Mouse (Mus musculus) MEL (cell line): Measurements from ENCODE around the gene Rfx2. TPM values are rescaled to one million over a fixed set of nuclear protein-coding genes. Genes with fewer than 3 reads are reported as not detected.

ENCODE experiments used
- DNase-seq: peaks from one replicate; pipeline ENCODE4 v3.0.0; 2011; ENCODE audit warnings: low read depth, low spot score
- H3K27ac ChIP-seq: 2 replicates; pipeline ENCODE4 v1.5.1; 2012; ENCODE audit warnings: low read depth, mild to moderate bottlenecking, control low read depth, low read length, moderate library complexity; ENCODE audit not compliant: control insufficient read depth
- H3K27me3 ChIP-seq, 2 experiments: fragments of 150-350 bp in 1 of 2; sonication (generic) in 1 of 2; 2 replicates each; pipeline ENCODE4 v1.6.1; 2012; ENCODE audit warnings: low read length in 2 of 2, mild to moderate bottlenecking in 2 of 2, improper control_type of control experiment in 1 of 2, moderate library complexity in 1 of 2; ENCODE audit not compliant: insufficient read depth in 2 of 2, control insufficient read depth in 1 of 2
- H3K36me3 ChIP-seq, 2 experiments: 2 replicates each; pipeline ENCODE4 v1.6.1; 2012 to 2014; ENCODE audit warnings: low read length in 2 of 2, improper control_type of control experiment in 1 of 2, inconsistent platforms in 1 of 2, mild to moderate bottlenecking in 1 of 2; ENCODE audit not compliant: insufficient read depth in 2 of 2, control insufficient read depth in 1 of 2
- H3K4me1 ChIP-seq, 2 experiments: fragments of 150-350 bp in 1 of 2; sonication (generic) in 1 of 2; 2 replicates each; pipeline ENCODE4 v1.6.1; 2012; ENCODE audit warnings: low read length in 2 of 2, improper control_type of control experiment in 1 of 2, mild to moderate bottlenecking in 1 of 2; ENCODE audit not compliant: insufficient read depth in 2 of 2, control insufficient read depth in 1 of 2
- H3K4me3 ChIP-seq, 2 experiments: fragments of 150-350 bp in 1 of 2; sonication (generic) in 1 of 2; 2 replicates each; pipeline ENCODE4 v1.5.1; 2012; ENCODE audit warnings: low read depth in 2 of 2, low read length in 2 of 2, mild to moderate bottlenecking in 2 of 2, moderate library complexity in 2 of 2, control low read depth in 1 of 2, improper control_type of control experiment in 1 of 2; ENCODE audit not compliant: control insufficient read depth in 1 of 2, insufficient read depth in 1 of 2
- H3K79me2 ChIP-seq: 2 replicates; pipeline ENCODE4 v1.6.1; 2012; ENCODE audit warnings: mild to moderate bottlenecking, low read length, moderate library complexity; ENCODE audit not compliant: control insufficient read depth, poor library complexity, insufficient read depth
- H3K9ac ChIP-seq: 2 replicates; pipeline ENCODE4 v1.6.1; 2012; ENCODE audit warnings: low read depth, mild to moderate bottlenecking, control low read depth, low read length, moderate library complexity; ENCODE audit not compliant: control insufficient read depth, poor library complexity, severe bottlenecking
- H3K9me3 ChIP-seq: fragments of 150-350 bp; sonication (generic); replicated peaks from 2 replicates; pipeline ENCODE4 v1.6.1; 2012; ENCODE audit warnings: mild to moderate bottlenecking, low read length, improper control_type of control experiment, moderate library complexity; ENCODE audit not compliant: insufficient read depth
- BHLHE40 ChIP-seq: IDR thresholded peaks from 2 replicates; pipeline ENCODE4 v1.6.1; 2012; ENCODE audit warnings: low read depth, mild to moderate bottlenecking, inconsistent platforms, low read length, improper control_type of control experiment, borderline replicate concordance
- CHD1 ChIP-seq: IDR thresholded peaks from 2 replicates; pipeline ENCODE4 v1.6.1; 2012; ENCODE audit warnings: low read depth, mild to moderate bottlenecking, inconsistent platforms, low read length, improper control_type of control experiment
- CHD2 ChIP-seq: IDR thresholded peaks from 2 replicates; pipeline ENCODE4 v1.6.1; 2011; ENCODE audit warnings: low read length, improper control_type of control experiment
- CTCF ChIP-seq, 3 experiments: IDR thresholded peaks in 2 of 3; conservative IDR thresholded peaks in 1 of 3; 2 replicates each; pipeline ENCODE4 v1.5.1; 2011 to 2012; ENCODE audit warnings: low read length in 3 of 3, low read depth in 2 of 3, mild to moderate bottlenecking in 2 of 3, improper control_type of control experiment in 1 of 3, inconsistent platforms in 1 of 3, mixed read lengths in 1 of 3, moderate library complexity in 1 of 3; ENCODE audit not compliant: control insufficient read depth in 1 of 3, insufficient read depth in 1 of 3, poor library complexity in 1 of 3, severe bottlenecking in 1 of 3
- ETS1 ChIP-seq: IDR thresholded peaks from 2 replicates; pipeline ENCODE4 v1.6.1; 2012; ENCODE audit warnings: low read depth, mild to moderate bottlenecking, inconsistent platforms, low read length, improper control_type of control experiment, moderate library complexity
- GABPA ChIP-seq: IDR thresholded peaks from 2 replicates; pipeline ENCODE4 v1.6.1; 2012; ENCODE audit warnings: low read depth, mild to moderate bottlenecking, inconsistent platforms, low read length, improper control_type of control experiment, moderate library complexity
- GATA1 ChIP-seq: IDR thresholded peaks from 2 replicates; pipeline ENCODE4 v1.6.1; 2011; ENCODE audit warnings: low read depth, low read length, improper control_type of control experiment
- HCFC1 ChIP-seq: IDR thresholded peaks from 2 replicates; pipeline ENCODE4 v1.6.1; 2012; ENCODE audit warnings: low read depth, mild to moderate bottlenecking, inconsistent platforms, low read length, improper control_type of control experiment, moderate library complexity
- JUND ChIP-seq: IDR thresholded peaks from 2 replicates; pipeline ENCODE4 v1.6.1; 2011; ENCODE audit warnings: low read depth, mild to moderate bottlenecking, improper control_type of control experiment, low read length
- KAT2A ChIP-seq: conservative IDR thresholded peaks from 2 replicates; pipeline ENCODE4 v1.6.1; 2012; ENCODE audit warnings: low read depth, low read length, improper control_type of control experiment, inconsistent platforms
- MAFK ChIP-seq: IDR thresholded peaks from 2 replicates; pipeline ENCODE4 v1.6.1; 2011; ENCODE audit warnings: low read depth, mild to moderate bottlenecking, low read length, improper control_type of control experiment, borderline replicate concordance
- MAX ChIP-seq: IDR thresholded peaks from 2 replicates; pipeline ENCODE4 v1.6.1; 2011; ENCODE audit warnings: low read length, improper control_type of control experiment
- MYC ChIP-seq: IDR thresholded peaks from 2 replicates; pipeline ENCODE4 v1.6.1; 2011; ENCODE audit warnings: low read depth, mild to moderate bottlenecking, low read length, improper control_type of control experiment, moderate library complexity
- POLR2A ChIP-seq, 2 experiments: IDR thresholded peaks; 2 replicates each; pipeline ENCODE4 v1.6.1; 2011 to 2012; ENCODE audit warnings: low read length in 2 of 2, mild to moderate bottlenecking in 2 of 2, control low read depth in 1 of 2, improper control_type of control experiment in 1 of 2, low read depth in 1 of 2, moderate library complexity in 1 of 2; ENCODE audit not compliant: control insufficient read depth in 1 of 2, insufficient read depth in 1 of 2, poor library complexity in 1 of 2
- POLR2AphosphoS2 ChIP-seq: IDR thresholded peaks from 2 replicates; pipeline ENCODE4 v1.6.1; 2011; ENCODE audit warnings: low read length, improper control_type of control experiment
- POLR2AphosphoS5 ChIP-seq: IDR thresholded peaks from 2 replicates; pipeline ENCODE4 v1.6.1; 2012; ENCODE audit warnings: low read depth, borderline replicate concordance, mild to moderate bottlenecking, inconsistent platforms, low read length, moderate library complexity, mixed read lengths
- RAD21 ChIP-seq: IDR thresholded peaks from 2 replicates; pipeline ENCODE4 v1.6.1; 2011; ENCODE audit warnings: mild to moderate bottlenecking, low read depth, low read length, improper control_type of control experiment
- RCOR1 ChIP-seq: IDR thresholded peaks from 2 replicates; pipeline ENCODE4 v1.6.1; 2012; ENCODE audit warnings: low read depth, mild to moderate bottlenecking, inconsistent platforms, low read length, improper control_type of control experiment
- SMC3 ChIP-seq: IDR thresholded peaks from 2 replicates; pipeline ENCODE4 v1.6.1; 2011; ENCODE audit warnings: low read depth, low read length, improper control_type of control experiment
- TAL1 ChIP-seq: IDR thresholded peaks from 2 replicates; pipeline ENCODE4 v1.6.1; 2012; ENCODE audit warnings: mild to moderate bottlenecking, inconsistent platforms, low read length, moderate library complexity, mixed read lengths
- UBTF ChIP-seq: IDR thresholded peaks from 2 replicates; pipeline ENCODE4 v1.6.1; 2012; ENCODE audit warnings: low read depth, mild to moderate bottlenecking, inconsistent platforms, low read length, improper control_type of control experiment, moderate library complexity, borderline replicate concordance; ENCODE audit not compliant: insufficient read depth
- USF1 ChIP-seq: IDR thresholded peaks from 2 replicates; pipeline ENCODE4 v1.6.1; 2014; ENCODE audit warnings: low read depth, mild to moderate bottlenecking, inconsistent platforms, low read length, improper control_type of control experiment, moderate library complexity
- ZC3H11A ChIP-seq: IDR thresholded peaks from 2 replicates; pipeline ENCODE4 v1.6.1; 2012; ENCODE audit warnings: low read depth, mild to moderate bottlenecking, inconsistent platforms, low read length, improper control_type of control experiment
- ZMIZ1 ChIP-seq: IDR thresholded peaks from 2 replicates; pipeline ENCODE4 v1.6.1; 2012; ENCODE audit warnings: low read depth, mild to moderate bottlenecking, inconsistent platforms, low read length, improper control_type of control experiment, moderate library complexity
- ZNF384 ChIP-seq: IDR thresholded peaks from 2 replicates; pipeline ENCODE4 v1.6.1; 2012; ENCODE audit warnings: low read depth, mild to moderate bottlenecking, inconsistent platforms, low read length, improper control_type of control experiment
- polyA plus RNA-seq, 2 experiments: library from polyadenylated mRNA; stranded (reverse) in 1 of 2; unstranded in 1 of 2; fragments of >175 nt in 1 of 2; fragments of >200 nt in 1 of 2; gene quantifications; 2 replicates each; pipeline versions ENCODE4 v1.2.1 to v1.2.4; 2012; ENCODE audit warnings: low replicate concordance in 2 of 2, low read depth in 1 of 2; ENCODE audit not compliant: insufficient read length in 2 of 2, insufficient read depth in 1 of 2, missing spikeins in 1 of 2
- total RNA-seq: library from RNA; depleted of rRNA; stranded (reverse); fragments of 300-350 nt; gene quantifications from 2 replicates; pipeline ENCODE4 v1.2.3, GENCODE M21; 2012

Rfx2 gene
- total and polyA plus RNA-seq, 3 experiments = 7.5 to 29.2 TPM; not detected in 1

DNA sequence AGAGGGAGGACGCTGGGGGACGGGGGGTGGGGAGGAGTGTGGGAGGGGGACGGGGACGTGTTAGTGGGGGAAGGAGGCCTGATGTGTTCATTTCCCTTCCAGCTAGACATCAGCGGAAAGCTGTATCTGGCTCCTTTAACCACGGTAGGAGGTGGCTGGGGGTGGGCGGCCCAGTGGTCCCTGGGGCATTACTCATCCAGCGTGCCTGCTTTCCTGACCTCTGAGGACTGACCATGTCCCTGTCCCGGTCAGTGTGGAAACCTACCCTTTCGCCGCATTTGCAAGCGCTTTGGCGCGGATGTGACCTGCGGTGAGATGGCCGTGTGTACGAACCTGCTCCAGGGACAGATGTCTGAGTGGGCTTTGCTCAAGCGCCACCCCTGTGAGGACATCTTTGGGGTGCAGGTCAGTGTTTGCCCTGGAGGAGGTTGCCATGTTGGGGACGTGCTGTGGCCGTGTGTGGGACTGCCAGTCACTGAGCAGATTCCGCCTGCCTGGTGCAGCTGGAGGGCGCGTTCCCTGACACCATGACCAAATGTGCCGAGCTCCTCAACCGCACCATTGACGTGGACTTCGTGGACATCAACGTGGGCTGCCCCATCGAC, 63.2 kb downstream of the Rfx2 start:
- Histone ChIP-seq H3K4me1 (peaks cover 0 to 15% of the 10 kb centered on the region in 2 experiments; a peak in 2 of 4 replicates), H3K27me3 (no peaks in the 10 kb centered on the region), H3K36me3 (peaks cover 0 to 6% of the 10 kb centered on the region in 2 experiments; a peak in 2 of 4 replicates), H3K4me3 (no peak overlapping the region), H3K9me3 (no peaks in the 10 kb centered on the region)
- no peak for TF ChIP-seq RAD21
- TF ChIP-seq GABPA = no peak
- no peak for TF ChIP-seq ZNF384
- TF ChIP-seq POLR2AphosphoS2 = no peak
- no peak for TF ChIP-seq POLR2AphosphoS5
- no peak for TF ChIP-seq TAL1
- TF ChIP-seq HCFC1 = no peak
- TF ChIP-seq BHLHE40 = no peak
- no peak for TF ChIP-seq SMC3
- no peak for TF ChIP-seq GATA1
- TF ChIP-seq USF1 = no peak
- no peak for TF ChIP-seq MAFK
- no peak for TF ChIP-seq ZMIZ1
- no peak for TF ChIP-seq CHD2
- TF ChIP-seq JUND = no peak
- TF ChIP-seq, all 39 proteins: peak for 0
- DNase-seq = no peak
- Histone ChIP-seq H3K9ac (no peak overlapping the region), H3K79me2 (peaks cover 14% of the 10 kb centered on the region), H3K27ac (no peak overlapping the region)

DNA sequence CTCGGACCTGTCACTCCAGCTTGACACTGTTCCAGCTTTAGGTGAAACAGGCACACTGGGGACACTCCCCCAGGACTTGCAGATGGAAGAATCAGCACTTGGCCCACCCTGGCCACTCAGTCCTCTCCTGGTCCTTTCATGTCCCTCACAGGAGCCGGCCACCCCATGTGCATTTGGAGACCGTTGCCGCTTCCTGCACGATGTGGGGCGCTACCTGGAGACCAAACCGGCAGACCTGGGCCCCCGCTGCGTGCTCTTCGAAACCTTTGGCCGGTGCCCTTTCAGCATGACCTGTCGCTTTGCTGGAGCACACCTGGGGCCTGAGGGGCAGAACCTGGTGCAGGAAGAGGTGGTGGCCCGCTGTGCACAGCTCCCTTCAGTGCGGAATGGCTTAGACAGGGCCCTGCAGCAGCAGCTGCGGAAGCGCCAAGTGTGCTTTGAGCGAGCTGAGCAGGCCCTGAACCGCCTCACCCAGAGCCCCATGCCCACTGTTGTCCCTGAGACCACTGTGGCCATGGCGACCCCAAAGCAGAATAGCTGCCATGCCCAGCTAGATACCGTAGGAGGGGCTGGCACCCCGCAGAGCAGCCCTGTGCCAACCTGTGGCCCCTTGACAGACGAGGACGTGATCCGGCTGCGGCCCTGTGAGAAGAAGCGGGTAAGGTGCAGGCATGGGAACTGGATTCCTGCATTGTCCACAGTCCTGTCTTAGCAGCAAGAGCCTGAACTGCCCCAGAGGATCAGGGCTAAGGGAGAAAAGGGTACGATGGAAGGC, 64.0 kb downstream of the Rfx2 start:
- Histone ChIP-seq H3K79me2 (peaks cover 14% of the 10 kb centered on the region), H3K36me3 (peaks cover 0 to 9% of the 10 kb centered on the region in 2 experiments; a peak in 2 of 4 replicates), H3K9me3 (no peaks in the 10 kb centered on the region), H3K4me1 (peaks cover 0 to 18% of the 10 kb centered on the region in 2 experiments; a peak in 2 of 4 replicates), H3K4me3 (no peak overlapping the region), H3K27me3 (no peaks in the 10 kb centered on the region), H3K9ac (no peak overlapping the region), H3K27ac (no peak overlapping the region)
- no peak for DNase-seq
- TF ChIP-seq MYC = no peak
- no peak for TF ChIP-seq UBTF
- no peak for TF ChIP-seq ZMIZ1
- no peak for TF ChIP-seq CTCF (IDR thresholded peaks at IDR 0.05 in 2 of 3, conservative IDR thresholded peaks at IDR 0.05 in 1 of 3; ENCODE audit: control insufficient read depth in 1 of 3, insufficient read depth in 1 of 3, low read depth in 2 of 3, low read length in 3 of 3, poor library complexity in 1 of 3, severe bottlenecking in 1 of 3)
- no peak for TF ChIP-seq ZC3H11A
- no peak for TF ChIP-seq CHD1
- no peak for TF ChIP-seq ZNF384
- TF ChIP-seq RCOR1 = no peak
- no peak for TF ChIP-seq GATA1
- no peak for TF ChIP-seq POLR2A (IDR thresholded peaks at IDR 0.05; ENCODE audit: control insufficient read depth in 1 of 2, insufficient read depth in 1 of 2, low read depth in 1 of 2, low read length in 2 of 2, poor library complexity in 1 of 2)
- no peak for TF ChIP-seq KAT2A
- TF ChIP-seq MAX = no peak
- no peak for TF ChIP-seq POLR2AphosphoS5
- no peak for TF ChIP-seq ETS1
- TF ChIP-seq, all 39 proteins: peak for 0
